Mouse (Mus musculus): ENCODE data around the gene Cnnm1.
"Not testable (repeated sequence)": the region's sequence is repeated elsewhere in the genome, so short reads cannot be mapped to it uniquely, and the experiment has no call there.

The Cnnm1 gene

DNA sequence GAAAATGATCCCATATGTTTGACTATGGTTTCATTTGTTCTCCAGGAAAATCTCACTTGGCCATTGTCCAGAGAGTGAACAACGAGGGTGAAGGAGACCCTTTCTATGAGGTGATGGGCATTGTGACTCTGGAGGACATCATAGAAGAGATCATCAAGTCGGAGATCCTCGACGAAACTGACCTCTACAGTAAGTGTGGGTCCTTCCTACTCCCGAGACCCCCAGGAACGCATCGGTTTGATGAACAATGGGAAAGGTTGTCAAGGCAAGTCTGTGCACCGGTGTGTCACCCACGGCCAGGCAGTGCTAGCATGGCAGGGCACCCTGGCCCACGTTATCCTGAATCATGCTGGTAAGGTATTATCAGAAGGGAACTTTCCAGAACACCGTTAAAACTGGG, 24.8 kb downstream of the Cnnm1 start:
- no peak for DNase-seq (ENCODE audit: low read depth in 2 of 2, low spot score in 2 of 2)

DNA sequence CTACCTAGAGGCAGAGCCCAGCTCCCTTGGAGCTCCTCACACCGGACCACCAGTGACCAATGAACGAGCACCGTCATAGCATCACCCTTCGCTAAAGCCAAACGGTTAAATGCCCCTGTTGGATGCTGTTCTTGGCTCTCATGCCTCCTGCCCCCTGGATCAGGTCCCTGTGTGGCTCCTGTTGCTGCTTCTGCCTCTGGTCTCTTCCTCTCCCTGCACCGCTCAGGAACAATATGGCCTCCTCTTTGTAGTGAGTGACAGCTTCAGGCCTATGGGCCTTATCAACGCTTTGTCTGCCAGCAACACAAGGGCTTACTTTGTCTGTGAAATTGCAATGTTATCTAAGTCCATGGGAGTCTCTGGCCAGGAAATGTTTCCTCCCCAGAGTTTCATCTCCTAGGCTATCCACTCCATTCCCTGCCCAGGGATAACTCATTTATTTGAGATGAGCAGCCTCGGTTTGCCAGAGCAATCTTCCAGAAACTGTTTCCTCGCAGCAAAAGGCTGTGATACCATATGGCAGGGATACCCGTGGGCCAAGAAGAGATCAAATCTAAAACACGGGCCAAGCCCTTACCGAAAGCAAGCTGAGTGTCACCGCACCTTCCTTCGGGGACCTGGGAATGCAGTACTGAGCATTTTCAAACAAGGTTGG, 25.5 kb downstream of the Cnnm1 start:
- no peak for DNase-seq (ENCODE audit: low read depth in 2 of 2, low spot score in 2 of 2)

DNA sequence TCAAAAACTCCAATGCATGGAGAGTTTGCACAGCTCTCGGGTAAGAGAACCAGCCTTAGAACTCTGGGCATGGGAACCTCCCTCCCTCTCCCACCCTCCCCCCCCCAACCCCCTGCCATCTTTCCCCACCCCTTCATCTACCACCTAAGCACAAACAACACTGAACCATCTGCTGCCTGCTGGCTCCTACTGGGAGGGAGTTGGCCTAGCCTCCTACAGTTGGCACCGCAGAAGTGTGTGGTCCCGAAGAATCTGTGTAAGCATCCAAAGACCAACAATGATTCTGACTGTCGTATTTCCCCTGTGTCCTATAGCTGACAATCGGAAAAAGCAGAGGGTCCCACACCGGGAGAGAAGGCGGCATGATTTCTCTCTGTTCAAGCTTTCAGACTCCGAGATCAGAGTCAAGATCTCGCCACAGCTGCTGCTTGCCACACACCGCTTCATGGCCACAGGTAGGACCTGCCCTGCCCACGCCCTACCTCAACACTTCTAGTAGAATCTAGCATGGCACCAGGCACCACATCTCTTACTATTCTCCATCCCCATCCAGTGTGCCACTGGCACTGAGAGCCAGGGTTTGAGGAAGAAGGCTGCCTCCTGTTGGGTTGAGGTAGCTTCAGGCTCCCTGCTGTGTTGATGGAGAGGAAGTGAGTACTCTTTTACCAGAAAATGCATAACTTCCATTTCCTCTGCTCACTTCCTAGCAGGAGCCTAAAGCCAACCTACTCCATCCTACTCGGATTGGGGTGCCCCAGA, 27.9 kb downstream of the Cnnm1 start:
- no peak for DNase-seq (ENCODE audit: low read depth in 2 of 2, low spot score in 2 of 2)

DNA sequence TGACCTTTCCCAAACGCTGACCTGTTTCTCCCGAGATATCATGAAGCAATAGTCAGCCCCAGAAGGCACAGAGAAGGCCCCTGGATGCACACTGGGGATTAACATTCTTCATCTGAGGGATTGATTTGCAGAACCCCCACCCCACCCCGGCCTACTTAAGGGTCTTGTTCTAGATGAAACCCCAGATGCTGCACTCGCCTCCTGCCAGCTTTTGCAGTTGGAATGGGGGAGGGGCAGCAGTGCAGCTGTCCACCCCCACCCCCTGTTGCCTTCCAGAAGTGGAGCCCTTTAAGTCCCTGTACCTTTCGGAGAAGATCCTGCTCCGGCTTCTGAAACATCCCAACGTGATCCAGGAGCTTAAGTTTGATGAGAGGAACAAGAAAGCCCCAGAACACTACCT, 29.1 kb downstream of the Cnnm1 start:
- no peak for DNase-seq (ENCODE audit: low read depth in 2 of 2, low spot score in 2 of 2)

DNA sequence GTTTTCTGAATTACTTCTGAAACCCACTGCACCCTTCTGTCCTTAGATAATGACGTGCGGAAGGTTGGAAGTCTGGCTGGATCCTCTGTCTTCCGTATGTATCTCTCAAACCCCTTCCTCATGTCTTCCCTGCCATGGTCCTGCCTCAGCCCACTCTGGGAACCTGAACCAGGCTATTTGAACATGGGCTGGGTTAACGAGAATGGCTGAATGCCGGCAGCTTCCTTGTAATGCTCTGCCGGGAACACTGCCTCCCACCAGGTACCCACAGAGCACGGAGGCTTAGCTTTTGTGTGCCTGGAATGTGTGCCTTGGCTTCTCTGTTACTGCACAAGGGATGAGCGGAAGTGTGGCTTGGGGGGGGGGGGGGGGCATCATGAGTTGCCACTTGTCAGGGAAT, 32.1 kb downstream of the Cnnm1 start:
- no peak for DNase-seq (ENCODE audit: low read depth in 2 of 2, low spot score in 2 of 2)

DNA sequence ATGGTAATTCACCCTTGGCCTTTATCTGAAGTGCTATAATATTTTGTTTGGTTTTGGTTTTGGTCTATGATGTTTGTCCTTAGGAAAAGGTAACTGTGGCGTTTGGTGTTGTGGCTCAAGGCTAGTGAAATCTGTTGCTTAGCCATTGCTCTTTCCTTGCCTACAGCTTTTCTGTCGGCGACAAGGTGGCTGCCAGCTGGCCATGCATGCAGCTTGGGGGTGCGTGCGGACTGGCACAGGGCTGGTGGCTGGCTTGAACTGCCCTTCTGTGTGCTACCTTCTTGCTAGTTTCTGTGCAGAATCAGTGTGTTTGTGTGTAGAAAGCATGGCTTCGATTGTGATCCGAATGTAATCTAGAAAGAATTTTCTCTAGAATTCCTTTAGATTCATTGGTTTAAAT, 32.5 kb downstream of the Cnnm1 start:
- no peak for DNase-seq (ENCODE audit: low read depth in 2 of 2, low spot score in 2 of 2)

DNA sequence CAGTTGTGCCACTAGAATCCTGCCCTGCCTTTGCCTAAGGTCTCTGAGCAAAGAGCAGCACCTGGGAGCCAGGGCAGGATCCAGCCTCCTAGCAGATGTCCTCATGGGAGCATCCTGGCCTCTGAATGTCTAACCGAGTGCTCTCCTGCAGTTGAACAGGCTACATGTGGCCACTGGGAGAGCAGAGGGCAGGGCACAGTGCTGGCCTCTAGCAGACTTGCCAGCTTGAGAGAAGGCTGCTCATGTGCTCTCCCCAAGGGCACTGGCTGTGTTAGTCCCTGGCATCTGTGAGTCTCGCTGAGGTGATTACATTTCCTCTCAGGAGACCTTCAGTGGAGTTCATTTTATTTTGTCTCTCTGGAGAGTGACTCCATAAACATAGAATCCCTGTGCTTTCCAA, 35.4 kb downstream of the Cnnm1 start:
- no peak for DNase-seq (ENCODE audit: low read depth in 2 of 2, low spot score in 2 of 2)

DNA sequence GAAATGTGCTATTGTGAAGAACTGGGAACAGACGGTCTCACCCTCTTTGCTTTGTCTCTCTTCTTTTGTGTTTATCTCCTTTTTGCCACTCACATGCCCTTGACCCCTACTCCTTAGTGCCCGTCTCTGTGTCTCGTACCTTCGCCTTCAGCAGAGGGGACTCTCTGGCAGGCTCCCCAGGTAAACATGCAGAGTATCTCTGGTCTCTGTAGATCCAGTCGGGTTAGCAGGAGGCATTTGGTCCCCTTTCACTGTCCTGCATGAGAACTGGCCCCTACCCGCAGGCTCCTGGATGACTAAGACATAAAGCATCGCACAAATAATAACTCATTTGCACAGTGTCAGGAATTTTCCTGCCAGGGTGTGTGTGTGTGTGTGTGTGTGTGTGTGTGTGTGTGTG, 35.8 kb downstream of the Cnnm1 start:
- no peak for DNase-seq (ENCODE audit: low read depth in 2 of 2, low spot score in 2 of 2)

DNA sequence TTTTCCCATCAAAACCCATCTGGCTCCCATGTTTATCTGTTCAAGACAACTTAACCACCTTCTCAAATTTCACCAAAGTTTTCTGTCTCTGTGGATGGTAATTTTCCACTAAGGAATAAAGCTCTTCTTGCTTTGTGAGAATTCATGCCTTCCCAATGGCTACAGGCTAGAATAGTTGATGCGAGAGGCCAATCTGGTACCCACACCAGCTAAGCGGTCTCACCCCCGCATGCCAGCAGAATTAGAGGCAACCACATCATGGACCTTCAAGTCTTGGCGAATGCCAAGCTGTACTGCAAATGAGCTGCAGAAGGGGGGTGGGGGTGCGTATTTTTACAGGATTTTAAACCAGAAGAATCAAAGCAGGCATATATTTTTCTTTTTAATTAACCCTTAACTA, 37.2 kb downstream of the Cnnm1 start:
- DNase-seq (ENCODE audit: low read depth in 2 of 2, low spot score in 2 of 2), result no peak

DNA sequence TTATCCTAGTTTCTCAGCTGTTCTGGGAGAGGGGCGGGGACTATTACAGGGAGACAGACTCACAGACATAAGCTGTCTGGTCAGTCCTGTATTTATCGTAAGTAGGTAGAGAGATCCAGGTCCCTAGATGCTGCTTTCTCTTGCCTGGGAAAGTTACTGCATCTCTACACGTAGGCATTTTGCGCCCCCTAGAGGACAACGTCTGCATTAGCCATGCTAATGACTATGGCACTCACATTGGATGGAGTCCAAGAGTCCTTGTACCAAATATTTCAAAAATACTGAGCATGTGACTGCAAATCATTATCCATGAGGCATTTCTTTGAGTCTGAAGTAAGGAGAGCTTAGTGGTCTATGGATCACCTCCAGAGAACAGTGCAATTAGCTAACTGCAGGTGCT, 38.7 kb downstream of the Cnnm1 start:
- peak; percentile 28 to 37 for DNase-seq (ENCODE audit: low read depth in 2 of 2, low spot score in 2 of 2)

DNA sequence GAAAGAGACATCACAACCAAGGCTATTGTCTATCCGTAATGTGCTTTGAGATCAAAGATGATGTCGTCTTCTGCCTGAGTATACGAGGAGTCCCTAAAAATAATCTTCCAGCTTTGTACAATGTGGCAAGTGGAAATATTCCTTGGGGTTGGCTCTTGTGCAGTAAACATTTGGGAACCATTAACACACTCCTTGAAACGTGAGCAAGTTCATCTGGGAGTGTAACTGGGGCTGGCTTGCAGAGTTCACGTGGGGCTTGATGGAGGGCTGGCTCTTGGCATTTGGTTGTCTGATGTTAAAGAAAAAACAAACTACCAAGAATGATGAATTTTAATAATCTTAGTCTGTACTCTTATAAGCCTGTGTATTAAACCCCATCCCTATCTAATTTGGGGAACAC, 39.2 kb downstream of the Cnnm1 start:
- DNase-seq (ENCODE audit: low read depth in 2 of 2, low spot score in 2 of 2), result no peak

DNA sequence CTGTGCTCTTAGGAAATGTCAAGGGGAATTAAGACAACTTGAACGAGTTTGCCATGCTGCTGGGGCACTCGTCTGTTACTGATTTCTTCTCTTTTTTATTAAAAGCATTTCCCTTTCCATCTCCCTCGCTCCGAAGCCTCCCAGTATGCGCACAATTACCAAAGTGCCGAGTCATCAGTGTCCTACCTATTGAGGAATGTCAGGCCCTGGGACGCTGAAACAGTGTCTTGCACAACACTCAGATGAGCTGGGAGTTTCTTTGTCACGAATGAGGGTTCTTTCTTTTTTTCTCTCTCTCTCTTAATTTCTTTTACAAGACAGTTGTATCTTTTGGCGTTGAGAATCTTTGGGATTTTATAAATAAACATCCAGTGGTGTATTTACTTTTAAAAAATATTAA, 40.3 kb downstream of the Cnnm1 start:
- DNase-seq (ENCODE audit: low read depth in 2 of 2, low spot score in 2 of 2), result no peak

DNA sequence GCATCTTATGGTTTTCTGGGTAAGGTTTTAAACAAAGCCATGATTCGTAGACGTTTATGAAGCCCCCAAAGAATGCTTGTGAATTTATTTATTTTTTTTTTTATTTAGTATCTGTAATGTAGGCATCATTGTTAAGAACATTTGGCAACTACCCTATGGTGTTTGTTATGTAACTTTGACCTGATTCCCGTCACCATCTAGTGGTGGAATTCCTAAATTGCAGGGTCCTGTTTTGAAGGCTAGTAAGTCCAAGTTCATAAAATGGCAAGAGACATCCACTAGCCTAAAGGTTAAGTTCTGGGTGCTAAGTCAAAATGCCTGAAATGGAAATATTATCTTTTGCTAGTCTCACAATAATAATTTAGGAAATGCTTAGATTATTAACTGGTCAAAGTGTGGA, 47.2 kb downstream of the Cnnm1 start:
- DNase-seq (ENCODE audit: low read depth in 2 of 2, low spot score in 2 of 2), result no peak

DNA sequence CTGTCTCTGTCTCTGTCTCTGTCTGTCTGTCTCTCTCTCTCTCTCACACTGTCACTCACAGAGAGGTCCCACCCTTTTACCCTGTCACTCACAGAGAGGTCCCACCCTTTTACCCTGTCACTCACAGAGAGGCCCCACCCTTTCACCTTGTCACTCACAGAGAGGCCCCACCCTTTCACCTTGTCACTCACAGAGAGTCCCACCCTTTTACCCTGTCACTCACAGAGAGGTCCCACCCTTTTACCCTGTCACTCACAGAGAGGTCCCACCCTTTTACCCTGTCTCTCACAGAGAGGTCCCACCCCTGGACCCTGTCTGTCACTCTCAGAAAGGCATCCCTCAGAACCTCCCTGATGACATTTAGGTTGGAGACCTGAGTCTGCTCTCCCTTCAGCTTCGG, 53.1 kb downstream of the Cnnm1 start:
- DNase-seq (ENCODE audit: low read depth in 2 of 2, low spot score in 2 of 2), result not testable (repeated sequence)

DNA sequence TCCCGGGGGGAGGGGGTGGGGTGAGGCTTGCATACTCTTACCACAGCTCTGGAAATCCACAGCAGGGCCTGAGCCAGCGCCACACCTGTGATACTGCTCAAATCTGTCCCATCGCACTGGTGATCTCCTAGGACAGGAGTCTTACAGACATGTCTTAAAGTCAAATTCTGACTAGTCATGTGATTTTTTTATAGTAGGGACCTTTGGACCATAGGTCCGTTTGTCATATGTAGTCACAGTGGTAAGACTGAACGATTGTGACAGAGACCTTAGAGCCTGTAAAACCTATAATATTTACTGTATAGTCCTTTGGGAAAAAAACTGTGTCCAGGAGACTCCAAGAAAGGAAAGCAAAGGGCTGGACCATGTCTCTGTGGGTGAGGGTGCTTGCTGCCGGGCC, 53.6 kb downstream of the Cnnm1 start:
- no peak for DNase-seq (ENCODE audit: low read depth in 2 of 2, low spot score in 2 of 2)

DNA sequence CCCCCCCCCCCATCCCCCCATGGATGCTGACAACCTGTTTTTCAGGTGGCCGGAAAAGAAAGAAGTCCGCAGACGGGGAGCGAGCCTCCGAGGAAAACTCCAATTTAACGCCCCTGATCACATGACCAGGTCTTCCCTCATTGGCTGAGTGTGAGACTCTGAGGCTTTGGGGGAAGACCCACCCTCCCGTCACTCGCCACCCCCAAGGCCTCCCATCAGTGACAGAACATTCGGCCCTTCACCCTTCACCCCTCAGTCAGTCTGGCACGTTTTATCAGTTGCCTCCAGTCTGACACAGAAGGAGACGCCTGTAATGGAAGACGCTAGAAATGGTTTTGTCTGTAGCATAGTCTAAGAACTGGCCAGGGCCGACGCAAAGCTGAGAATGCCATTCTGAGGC, 54.7 kb downstream of the Cnnm1 start:
- no peak for DNase-seq (ENCODE audit: low read depth in 2 of 2, low spot score in 2 of 2)

DNA sequence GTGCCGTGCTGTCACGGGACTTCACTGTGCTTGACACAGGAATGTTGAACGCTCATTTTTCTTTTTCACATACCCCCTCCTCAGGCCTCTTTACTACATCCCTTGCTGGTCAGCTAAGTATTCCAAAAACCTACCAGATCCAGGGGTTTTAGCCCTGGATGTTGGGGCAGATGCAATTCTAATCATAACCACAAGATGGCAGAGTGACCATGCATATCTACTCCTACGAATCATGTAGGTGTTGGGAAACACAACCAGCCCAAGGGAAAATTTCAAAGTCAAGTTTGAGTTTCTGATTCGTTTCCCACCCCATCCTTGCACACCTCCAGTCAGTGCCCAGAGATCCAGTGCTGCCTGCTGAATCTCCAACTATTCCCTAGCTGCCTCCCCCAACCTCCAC, 55.6 kb downstream of the Cnnm1 start:
- peak; percentile 28 to 49 for DNase-seq (ENCODE audit: low read depth in 2 of 2, low spot score in 2 of 2)

DNA sequence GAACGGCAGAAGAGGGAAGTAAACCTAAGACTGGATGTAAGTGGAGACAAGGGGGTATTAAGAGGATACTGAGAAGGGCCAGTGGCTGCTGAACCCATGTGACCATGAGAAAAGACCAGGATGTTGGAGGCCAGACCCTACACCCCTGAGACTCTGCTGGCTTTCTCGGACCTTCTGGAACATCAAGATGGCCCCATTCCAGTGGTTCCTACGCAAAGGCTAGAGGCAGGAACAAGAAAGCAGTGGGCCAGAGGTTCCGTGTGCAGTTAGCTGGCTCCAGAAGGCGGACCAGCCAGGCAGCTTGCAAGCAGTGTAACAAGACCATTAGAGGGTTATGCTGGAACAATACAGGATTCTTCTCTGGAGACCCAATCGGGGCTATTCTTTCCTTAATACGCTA, 57.2 kb downstream of the Cnnm1 start:
- DNase-seq (ENCODE audit: low read depth in 2 of 2, low spot score in 2 of 2), result no peak

DNA sequence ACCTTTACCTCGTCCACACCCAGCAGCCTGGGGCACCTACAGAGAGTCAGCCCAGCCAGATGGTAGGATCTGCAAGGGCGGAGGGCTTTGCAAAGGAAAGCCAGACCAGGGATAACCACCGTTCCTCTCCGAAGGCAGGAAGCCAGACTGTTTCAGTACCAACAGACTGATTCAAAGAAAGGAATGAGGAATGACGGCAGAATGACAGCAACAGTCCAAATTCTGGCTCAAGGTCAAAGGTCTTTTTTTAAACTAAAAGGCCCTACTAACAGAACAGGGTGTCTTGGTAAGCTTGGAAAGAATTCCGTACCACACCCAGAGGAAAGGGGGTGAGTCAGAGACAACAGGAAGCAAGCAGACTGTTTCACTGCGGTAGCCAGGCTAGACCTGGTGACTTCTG, 58.6 kb downstream of the Cnnm1 start:
- no peak for DNase-seq (ENCODE audit: low read depth in 2 of 2, low spot score in 2 of 2)

DNA sequence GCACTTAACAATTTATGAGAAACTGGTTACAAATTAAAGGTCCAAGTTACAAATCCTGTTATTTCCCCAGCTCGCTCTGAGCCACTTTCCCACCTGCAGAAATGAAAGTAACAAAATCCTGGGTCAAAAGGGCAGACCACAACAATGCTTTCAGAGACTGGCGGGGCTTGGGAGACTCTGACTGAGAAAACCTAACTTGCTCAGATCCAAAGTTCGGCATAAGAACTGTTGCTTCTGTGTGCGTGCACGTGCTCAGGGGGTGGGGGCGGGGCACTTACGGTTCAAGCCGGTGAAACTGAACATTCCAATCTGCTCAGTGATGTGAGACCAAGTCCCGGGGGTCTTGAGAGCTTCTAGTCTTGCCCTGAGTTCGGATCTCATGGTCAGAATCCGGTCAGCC, 62.4 kb downstream of the Cnnm1 start:
- no peak for DNase-seq (ENCODE audit: low read depth in 2 of 2, low spot score in 2 of 2)

DNA sequence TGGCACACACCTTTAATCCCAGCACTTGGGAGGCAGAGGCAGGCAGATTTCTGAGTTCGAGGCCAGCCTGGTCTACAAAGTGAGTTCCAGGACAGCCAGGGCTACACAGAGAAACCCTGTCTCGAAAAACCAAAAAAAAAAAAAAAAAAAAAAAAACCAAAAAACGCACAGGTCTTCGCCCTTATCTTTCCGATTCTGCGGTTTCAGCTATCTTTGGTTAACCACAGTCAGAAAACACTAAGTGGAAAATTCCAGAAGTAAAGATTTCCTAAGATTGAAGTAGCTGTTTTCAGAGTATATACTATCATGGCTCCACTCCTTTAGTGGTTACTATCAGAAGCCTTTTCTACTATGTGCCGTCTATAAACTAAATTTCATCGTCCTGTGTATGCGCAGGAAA, 63.4 kb downstream of the Cnnm1 start:
- not testable (repeated sequence) for DNase-seq (ENCODE audit: low read depth in 2 of 2, low spot score in 2 of 2)

DNA sequence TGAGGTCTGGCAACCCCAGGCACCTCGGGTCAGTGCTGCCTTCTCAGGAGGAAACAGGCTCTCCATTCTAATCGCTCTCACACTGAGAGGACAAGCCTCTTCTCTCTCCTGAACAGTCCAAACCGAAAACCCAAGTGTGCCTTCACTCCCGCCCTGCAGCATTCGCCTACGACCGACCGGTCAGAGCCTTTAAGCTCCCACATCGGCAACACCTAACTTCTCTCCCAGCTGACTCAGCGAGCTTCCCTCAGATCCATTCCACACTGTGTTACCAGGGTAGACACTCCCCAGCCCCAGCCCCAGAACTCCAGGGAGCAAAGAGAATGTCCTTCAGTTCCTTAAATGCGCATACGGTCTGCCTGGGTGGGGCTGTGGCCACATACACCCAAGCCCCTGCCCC, 65.2 kb downstream of the Cnnm1 start:
- no peak for DNase-seq (ENCODE audit: low read depth in 2 of 2, low spot score in 2 of 2)

Measured in CD8-positive naive resting alpha-beta T cell, adult 2 months (primary cell).